Mouse (Mus musculus): ENCODE data around the gene Zdhhc14. TPM values are rescaled to one million over a fixed set of nuclear protein-coding genes. Genes with fewer than 3 reads are reported as not detected.
"Not testable (repeated sequence)": the region's sequence is repeated elsewhere in the genome, so short reads cannot be mapped to it uniquely, and the experiment has no call there.

The Zdhhc14 gene
- polyA plus RNA-seq, 1 experiment from 2014 or later, result 0.93 TPM

DNA sequence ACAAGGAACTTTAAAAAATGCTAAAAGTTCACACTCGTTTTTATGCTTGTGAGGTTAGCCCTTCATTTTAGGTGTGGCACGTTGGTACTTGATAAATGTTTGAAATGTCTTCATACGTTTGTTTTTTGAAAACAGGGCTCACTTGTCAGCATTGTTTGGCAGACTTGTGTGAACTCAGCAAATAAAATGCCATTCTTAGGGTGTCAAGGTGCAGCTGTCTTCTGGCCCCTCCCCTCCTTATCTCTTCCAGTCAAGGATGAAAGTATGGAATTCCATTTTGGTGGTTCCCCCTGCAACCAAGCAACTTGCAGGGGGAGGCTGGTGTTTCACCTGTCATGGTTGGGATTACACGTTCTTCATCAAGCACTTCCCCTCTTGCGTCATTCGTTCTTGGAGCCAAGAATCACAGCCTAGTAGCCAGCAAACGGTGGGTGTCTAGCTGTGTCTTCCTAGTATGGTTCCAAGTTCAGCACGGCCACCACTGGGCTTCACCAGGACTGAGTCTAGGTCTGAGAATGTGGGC, 108.2 kb downstream of the Zdhhc14 start:
- no peaks in the 10 kb centered on the region for H3K36me3 ChIP-seq (replicated peaks)
- H3K9me3 ChIP-seq, result no peaks in the 10 kb centered on the region
- no peaks in the 10 kb centered on the region for H3K27me3 ChIP-seq (ENCODE audit: poor library complexity, severe bottlenecking)
- H3K4me1 ChIP-seq, result peaks cover 17% of the 10 kb centered on the region
- WGBS, result 93% methylated on average over 8 of the region's 8 CpGs
- no peak overlapping the region for H3K4me3 ChIP-seq
- no peak for DNase-seq (ENCODE audit: extremely low spot score, low spot score)
- H3K27ac ChIP-seq, result no peak overlapping the region

DNA sequence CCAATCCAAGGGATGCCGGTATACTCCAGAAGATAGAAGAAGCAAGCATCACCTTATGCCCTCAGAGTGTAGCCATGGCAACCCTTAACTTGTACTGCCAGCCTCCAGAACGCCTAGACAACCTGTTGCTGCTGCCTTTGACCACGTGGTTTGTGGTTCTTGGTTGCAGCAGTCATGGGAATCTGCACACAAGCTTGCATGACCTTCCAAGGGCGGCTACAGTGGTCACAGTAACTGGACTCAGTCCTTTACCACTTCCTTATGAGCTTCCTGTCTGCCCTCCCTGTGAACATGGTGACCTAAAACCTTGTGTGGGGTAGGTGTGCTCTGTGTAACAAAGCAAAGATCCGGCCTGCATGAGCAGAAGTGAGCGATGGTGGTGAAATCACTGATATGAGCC, 109.6 kb downstream of the Zdhhc14 start:
- Histone ChIP-seq H3K4me3 (no peak overlapping the region), H3K9me3 (no peaks in the 10 kb centered on the region), H3K4me1 (peaks cover 25% of the 10 kb centered on the region), H3K27me3 (ENCODE audit: poor library complexity, severe bottlenecking) (no peaks in the 10 kb centered on the region), H3K27ac (no peak overlapping the region), H3K36me3 (replicated peaks) (no peaks in the 10 kb centered on the region)
- DNase-seq (ENCODE audit: extremely low spot score, low spot score), result no peak
- WGBS, result 85% methylated on average over 6 of the region's 6 CpGs

DNA sequence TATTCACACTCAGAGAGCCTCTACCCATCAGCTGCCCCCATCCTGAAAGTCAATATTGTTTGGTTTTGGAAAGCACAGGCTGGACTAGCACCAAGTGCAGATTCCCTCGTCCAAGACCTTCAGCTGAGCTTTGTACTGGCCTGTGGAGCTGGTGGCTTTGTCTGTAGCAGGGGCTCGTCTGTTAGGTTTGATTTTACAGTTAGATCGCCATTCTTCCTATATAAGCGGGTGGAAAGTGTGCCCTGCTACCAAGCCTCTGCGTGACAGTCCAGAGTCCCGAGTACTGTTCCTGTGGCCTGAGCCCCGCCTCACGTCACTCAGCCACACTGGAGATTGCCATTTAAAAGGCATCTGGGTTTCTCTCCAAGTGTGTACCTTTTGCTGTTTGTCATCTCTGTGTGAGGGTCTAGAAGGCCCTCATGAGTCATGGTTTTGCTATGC, 113.8 kb downstream of the Zdhhc14 start:
- peaks cover 27% of the 10 kb centered on the region for H3K4me1 ChIP-seq
- no peak overlapping the region for H3K4me3 ChIP-seq
- H3K36me3 ChIP-seq (replicated peaks), result no peaks in the 10 kb centered on the region
- H3K27me3 ChIP-seq (ENCODE audit: poor library complexity, severe bottlenecking), result no peaks in the 10 kb centered on the region
- no peak for DNase-seq (ENCODE audit: extremely low spot score, low spot score)
- WGBS, result 79% methylated on average over 8 of the region's 8 CpGs
- 0 out of 2 replicates have a peak overlapping the region, but pooled peaks have one; percentile 48 for H3K27ac ChIP-seq
- H3K9me3 ChIP-seq, result no peaks in the 10 kb centered on the region

GRCm38 (mm10) chr17:5607352-5607751, 115.0 kb downstream of the Zdhhc14 start:
- Histone ChIP-seq H3K4me1 (peaks cover 27% of the 10 kb centered on the region), H3K27me3 (ENCODE audit: poor library complexity, severe bottlenecking) (no peaks in the 10 kb centered on the region), H3K36me3 (replicated peaks) (no peaks in the 10 kb centered on the region), H3K4me3 (no peak overlapping the region), H3K27ac (no peak overlapping the region), H3K9me3 (no peaks in the 10 kb centered on the region)
- 91% methylated on average over 7 of the region's 7 CpGs for WGBS
- no peak for DNase-seq (ENCODE audit: extremely low spot score, low spot score)

DNA sequence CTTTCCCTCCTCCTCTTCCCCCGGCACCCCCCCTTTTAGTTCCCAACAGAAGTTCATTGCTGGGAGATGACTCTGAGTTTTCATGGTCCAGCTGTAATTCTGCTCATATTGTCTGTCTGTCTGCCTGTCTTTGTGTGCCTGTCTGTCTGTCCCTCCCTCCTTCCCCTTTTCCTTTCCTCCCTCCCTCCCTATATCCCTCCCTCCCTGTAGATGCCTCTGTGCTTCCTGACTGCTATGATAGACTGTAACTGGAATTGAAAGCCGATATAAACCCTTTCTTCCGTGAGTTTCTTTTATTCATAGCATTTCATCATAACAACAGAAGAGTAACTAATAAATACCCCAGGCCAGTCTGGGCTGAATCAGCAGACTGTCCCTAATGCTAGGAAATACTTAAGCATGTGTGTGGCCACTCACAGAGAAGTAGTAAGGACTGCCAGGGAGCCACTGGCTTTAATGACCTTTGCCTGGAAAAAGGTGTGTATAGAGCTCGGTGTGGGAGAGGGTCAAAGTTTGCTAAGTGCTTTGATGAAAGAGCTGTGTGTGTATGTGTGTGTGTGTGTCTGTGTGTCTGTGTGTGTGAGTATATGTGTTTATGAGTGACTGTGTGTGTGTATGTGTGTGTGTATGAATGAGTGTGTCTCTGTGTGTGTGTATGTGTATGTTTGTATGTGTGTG, 117.7 kb downstream of the Zdhhc14 start:
- Histone ChIP-seq H3K4me3 (no peak overlapping the region), H3K27me3 (ENCODE audit: poor library complexity, severe bottlenecking) (no peaks in the 10 kb centered on the region), H3K9me3 (no peaks in the 10 kb centered on the region), H3K4me1 (peaks cover 22% of the 10 kb centered on the region), H3K36me3 (replicated peaks) (no peaks in the 10 kb centered on the region), H3K27ac (no peak overlapping the region)
- no peak for DNase-seq (ENCODE audit: extremely low spot score, low spot score)
- WGBS, result 91% methylated on average over 4 of the region's 4 CpGs

DNA sequence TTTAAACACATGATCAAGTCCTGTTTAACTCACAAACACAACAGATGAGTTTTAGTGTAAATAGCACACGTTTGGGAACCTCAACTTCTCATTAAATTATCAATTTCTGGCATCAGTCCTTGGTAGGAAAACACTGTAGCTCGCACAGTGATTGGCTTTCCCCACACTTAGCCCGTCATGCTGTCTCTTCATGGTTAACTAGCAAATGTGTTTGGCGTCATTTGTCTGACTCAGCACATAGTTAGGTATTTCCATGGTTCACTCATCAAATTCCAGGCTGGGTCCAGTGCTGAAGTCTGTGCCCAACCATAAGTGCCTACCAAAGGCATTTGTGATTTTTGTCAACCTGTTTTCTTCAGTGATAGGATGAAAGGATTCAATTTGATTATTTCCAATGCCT, 119.9 kb downstream of the Zdhhc14 start:
- DNase-seq (ENCODE audit: extremely low spot score, low spot score), result no peak
- Histone ChIP-seq H3K9me3 (no peaks in the 10 kb centered on the region), H3K4me1 (0 out of 2 replicates have a peak, but pooled peaks cover 6% of the 10 kb centered on the region), H3K27ac (no peak overlapping the region), H3K4me3 (no peak overlapping the region), H3K36me3 (replicated peaks) (no peaks in the 10 kb centered on the region), H3K27me3 (ENCODE audit: poor library complexity, severe bottlenecking) (no peaks in the 10 kb centered on the region)
- WGBS, result 87% methylated on average over 4 of the region's 4 CpGs

DNA sequence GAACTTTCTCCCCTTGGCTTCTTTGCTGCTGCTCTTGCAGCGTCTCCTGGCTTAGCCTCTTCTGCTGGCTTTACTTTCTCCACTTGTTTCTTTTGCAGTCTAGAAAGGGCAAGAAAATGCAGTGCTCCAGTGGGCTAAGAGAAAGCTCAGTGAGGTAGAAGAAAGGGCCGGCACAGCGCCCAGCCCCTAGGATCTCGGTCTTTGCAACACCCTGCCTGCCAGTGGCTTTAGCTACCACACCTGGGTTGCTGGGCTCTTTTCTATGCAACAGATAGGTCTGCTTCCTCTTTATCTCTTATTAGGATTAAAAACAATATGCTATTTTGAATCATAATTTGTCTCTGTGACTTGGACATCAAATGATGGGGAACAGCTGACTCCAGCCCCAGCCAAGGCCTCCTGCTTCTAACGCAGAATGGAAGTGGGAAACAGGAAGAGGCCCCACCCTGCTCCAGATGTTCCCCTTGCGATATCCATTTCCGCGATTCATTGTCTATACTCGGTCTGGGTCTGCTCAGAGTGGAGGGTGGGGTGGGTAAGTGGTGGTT, 122.5 kb downstream of the Zdhhc14 start:
- DNase-seq (ENCODE audit: extremely low spot score, low spot score), result no peak
- H3K27ac ChIP-seq, result no peak overlapping the region
- 0 out of 2 replicates have a peak, but pooled peaks cover 4% of the 10 kb centered on the region for H3K4me1 ChIP-seq
- no peaks in the 10 kb centered on the region for H3K36me3 ChIP-seq (replicated peaks)
- 80% methylated on average over 9 of the region's 9 CpGs for WGBS
- H3K27me3 ChIP-seq (ENCODE audit: poor library complexity, severe bottlenecking), result no peaks in the 10 kb centered on the region
- no peak overlapping the region for H3K4me3 ChIP-seq
- no peaks in the 10 kb centered on the region for H3K9me3 ChIP-seq

- H3K4me3 ChIP-seq, result no peak overlapping the region
- 92% methylated on average over 25 of the region's 25 CpGs for WGBS
Observed at GRCm38 (mm10) chr17:5621626-5622591, 129.6 kb downstream of the Zdhhc14 start.

DNA sequence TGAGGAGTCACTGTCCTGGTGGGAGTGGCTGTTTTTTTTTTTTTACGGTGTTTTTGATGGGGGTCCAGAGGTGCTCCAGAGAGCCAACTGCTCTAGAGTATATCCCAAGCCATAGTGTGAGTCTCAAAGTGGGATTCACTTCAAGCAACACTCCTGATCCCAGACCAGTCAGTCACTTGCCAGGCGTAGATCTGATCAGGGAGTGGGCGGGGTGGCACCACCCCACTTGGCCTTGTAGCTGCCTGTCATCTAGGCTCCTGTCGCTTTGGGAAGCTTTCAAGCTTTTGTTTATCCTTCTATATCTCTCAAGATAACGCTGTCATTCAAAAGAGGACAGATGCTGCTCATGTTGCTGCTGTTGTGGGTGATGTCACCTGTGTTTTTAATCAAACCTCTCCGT, 130.4 kb downstream of the Zdhhc14 start:
- no peak overlapping the region for H3K4me3 ChIP-seq
- DNase-seq (ENCODE audit: extremely low spot score, low spot score), result no peak
- no peaks in the 10 kb centered on the region for H3K9me3 ChIP-seq
- H3K4me1 ChIP-seq, result no peaks in the 10 kb centered on the region
- no peak overlapping the region for H3K27ac ChIP-seq
- H3K36me3 ChIP-seq (replicated peaks), result no peaks in the 10 kb centered on the region
- WGBS, result 72% methylated on average over 6 of the region's 6 CpGs
- no peaks in the 10 kb centered on the region for H3K27me3 ChIP-seq (ENCODE audit: poor library complexity, severe bottlenecking)

More at GRCm38 (mm10) chr17:5621626-5622591, 129.6 kb downstream of the Zdhhc14 start:
- H3K9me3 ChIP-seq, result no peaks in the 10 kb centered on the region
- no peaks in the 10 kb centered on the region for H3K4me1 ChIP-seq
- no peaks in the 10 kb centered on the region for H3K27me3 ChIP-seq (ENCODE audit: poor library complexity, severe bottlenecking)
- no peak overlapping the region for H3K27ac ChIP-seq
- no peaks in the 10 kb centered on the region for H3K36me3 ChIP-seq (replicated peaks)
- DNase-seq (ENCODE audit: extremely low spot score, low spot score), result no peak

GRCm38 (mm10) chr17:5623181-5623580, 130.8 kb downstream of the Zdhhc14 start:
- DNase-seq (ENCODE audit: extremely low spot score, low spot score), result no peak
- Histone ChIP-seq H3K27me3 (ENCODE audit: poor library complexity, severe bottlenecking) (no peaks in the 10 kb centered on the region), H3K27ac (no peak overlapping the region), H3K9me3 (no peaks in the 10 kb centered on the region), H3K36me3 (replicated peaks) (no peaks in the 10 kb centered on the region), H3K4me1 (no peaks in the 10 kb centered on the region), H3K4me3 (no peak overlapping the region)

GRCm38 (mm10) chr17:5624815-5625214, 132.5 kb downstream of the Zdhhc14 start:
- not testable (repeated sequence) for H3K9me3 ChIP-seq; H3K27me3 ChIP-seq (ENCODE audit: poor library complexity, severe bottlenecking); H3K4me3 ChIP-seq; H3K4me1 ChIP-seq; H3K27ac ChIP-seq; DNase-seq (ENCODE audit: extremely low spot score, low spot score); H3K36me3 ChIP-seq (replicated peaks)
- WGBS, result 92% methylated on average over 1 of the region's 1 CpGs

DNA sequence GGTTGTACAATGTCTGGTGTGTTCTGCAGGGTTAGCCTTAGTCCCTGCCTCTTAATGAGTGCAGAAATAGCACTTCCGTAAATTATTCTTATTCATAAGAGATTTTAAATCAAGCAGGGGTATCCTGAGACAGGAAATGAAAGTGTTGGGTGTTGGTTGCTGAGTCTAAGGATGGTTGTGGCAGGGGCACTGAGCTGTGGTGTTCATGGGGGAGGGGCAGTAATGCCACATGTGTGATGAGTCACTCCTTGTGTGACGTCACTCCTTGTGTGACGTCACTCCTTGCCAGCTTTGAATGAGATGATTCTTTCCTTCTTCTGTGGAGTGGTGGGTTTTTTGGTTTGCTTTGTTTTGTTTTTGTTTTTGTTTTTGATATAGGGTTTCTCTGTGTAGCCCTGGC, 134.0 kb downstream of the Zdhhc14 start:
- Histone ChIP-seq H3K36me3 (replicated peaks) (no peaks in the 10 kb centered on the region), H3K4me3 (no peak overlapping the region), H3K4me1 (no peaks in the 10 kb centered on the region), H3K9me3 (no peaks in the 10 kb centered on the region), H3K27ac (no peak overlapping the region), H3K27me3 (ENCODE audit: poor library complexity, severe bottlenecking) (no peaks in the 10 kb centered on the region)
- 85% methylated on average over 3 of the region's 3 CpGs for WGBS
- DNase-seq (ENCODE audit: extremely low spot score, low spot score), result no peak
